Mouse (Mus musculus) urinary bladder, adult 2 months (tissue): ENCODE measurements around the gene Kmo. TPM values are rescaled to one million over a fixed set of nuclear protein-coding genes. Genes with fewer than 3 reads are reported as not detected.

Source experiments
- DNase-seq: peaks from one replicate; pipeline ENCODE4 v3.0.0; 2022; ENCODE audit warnings: low spot score
- polyA plus RNA-seq: library from polyadenylated mRNA; depleted of rRNA; stranded (reverse); fragments of >200 nt; gene quantifications from 2 replicates; pipeline ENCODE4 v1.2.3, GENCODE M21; 2012; rRNA removed

Gene Kmo
- 2.0 and 2.3 TPM in 2 replicates for polyA plus RNA-seq

DNA sequence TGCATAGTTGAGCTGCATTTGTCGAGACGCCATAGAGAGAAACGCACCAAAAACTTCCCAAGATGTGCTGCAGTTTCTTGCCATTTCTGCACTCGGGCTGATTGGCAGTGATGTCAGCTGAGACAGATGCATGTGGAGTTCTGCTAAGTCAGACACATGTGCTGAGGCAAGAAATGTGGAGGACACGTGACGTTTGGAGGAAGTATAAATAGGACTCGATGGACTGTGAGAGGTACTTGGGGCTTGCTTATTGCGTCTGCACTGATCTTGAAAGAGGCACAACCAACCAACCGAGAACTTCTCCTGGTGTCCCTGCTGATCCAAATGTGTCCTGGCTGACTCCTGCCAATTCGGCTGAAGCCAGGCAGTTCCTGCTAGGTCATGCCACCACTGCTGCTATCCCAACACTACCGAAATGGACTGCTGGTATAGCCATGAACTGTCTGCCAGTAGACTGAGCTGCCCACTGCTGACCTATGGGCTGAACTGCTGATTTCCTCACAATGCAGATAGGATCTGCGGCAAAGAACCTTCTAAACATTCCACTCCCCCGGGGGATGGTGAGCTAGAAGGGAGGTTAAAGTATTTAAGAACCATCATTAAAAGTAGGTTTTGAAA lies at the start of gene Kmo:
Kmo (plus strand) TSS at position 568 of the 618 bp plus-strand sequence.
- no peak for DNase-seq

DNA sequence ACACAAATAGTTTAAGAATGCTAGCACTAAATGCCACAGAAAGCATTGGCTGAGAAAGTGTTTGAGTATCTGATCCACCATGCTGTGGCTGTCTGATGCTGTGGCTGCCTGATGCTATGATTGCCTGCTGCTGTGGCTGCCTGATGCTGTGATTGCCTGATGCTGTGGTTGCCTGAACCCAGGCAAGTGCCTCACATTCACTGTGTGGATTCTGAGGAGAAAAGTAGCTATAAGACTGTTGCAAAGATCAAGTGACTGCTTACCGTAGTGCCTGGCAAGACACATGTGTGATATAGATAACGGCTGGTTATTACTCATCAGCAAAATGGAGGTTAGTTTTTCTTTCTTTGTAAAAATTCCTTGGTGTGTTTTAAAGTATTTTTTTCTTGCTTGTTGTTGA lies 46.1 kb upstream of the Kmo start:
- no peak for DNase-seq

DNA sequence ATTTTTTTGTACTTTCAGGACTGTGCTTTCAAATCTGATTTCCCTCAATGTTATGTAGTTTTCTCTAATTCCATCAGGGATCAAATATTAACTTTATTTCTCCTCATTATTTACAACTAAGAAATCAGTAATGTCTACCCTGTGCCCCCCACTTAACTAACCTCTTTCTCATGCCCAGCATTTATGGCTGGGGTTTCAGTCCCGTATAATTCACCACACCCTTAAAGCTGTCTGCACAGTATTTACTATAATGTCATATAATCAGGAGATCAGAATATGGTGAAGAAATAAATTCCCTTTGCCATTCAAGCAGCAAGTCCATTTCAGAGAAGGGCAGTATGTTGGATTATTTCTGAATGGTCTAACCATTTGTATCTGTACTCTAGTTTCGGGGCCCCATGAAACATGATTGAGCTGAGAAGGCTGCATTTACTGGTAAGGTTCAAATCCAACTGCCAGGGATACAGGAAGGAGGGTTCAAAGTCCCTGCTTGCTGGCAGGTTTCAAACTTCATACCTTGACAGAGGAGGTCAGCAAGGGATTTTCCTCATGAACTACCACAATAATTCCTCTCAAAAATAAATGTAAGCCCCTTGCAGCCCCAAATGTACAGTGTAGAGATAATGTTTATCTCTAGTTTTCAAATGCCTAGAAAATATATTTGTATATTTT lies 41.6 kb upstream of the Kmo start:
- DNase-seq, result no peak

DNA sequence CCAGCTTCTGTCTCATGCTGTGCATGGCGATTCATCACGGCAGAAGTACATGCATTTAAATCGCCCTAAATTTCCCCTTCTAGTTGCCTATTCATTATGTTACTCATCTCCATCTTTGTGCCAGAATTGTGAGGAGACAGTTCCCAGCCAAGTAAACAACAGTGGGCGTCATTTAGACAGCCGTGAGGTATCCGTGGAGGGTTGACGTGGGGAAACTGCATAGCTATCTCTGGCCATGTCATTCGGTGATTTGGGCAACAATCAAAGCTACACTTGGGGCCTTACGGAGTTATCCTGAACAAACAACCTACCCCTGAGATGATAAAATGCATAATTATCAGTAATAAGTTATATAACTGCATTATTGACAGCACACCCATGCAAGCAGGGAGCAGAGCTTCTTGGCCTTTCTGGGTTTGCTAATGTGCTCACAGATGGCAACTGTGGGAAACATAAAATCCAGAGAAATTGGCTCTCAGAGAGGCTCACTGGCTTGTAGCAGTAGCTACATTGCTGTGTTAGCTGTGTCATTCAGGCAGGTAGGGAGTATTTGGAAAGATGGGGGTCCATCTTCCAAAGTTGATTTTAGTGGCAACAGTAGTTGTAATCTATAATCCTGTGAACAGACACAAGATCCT lies 40.5 kb upstream of the Kmo start:
- DNase-seq, result no peak

DNA sequence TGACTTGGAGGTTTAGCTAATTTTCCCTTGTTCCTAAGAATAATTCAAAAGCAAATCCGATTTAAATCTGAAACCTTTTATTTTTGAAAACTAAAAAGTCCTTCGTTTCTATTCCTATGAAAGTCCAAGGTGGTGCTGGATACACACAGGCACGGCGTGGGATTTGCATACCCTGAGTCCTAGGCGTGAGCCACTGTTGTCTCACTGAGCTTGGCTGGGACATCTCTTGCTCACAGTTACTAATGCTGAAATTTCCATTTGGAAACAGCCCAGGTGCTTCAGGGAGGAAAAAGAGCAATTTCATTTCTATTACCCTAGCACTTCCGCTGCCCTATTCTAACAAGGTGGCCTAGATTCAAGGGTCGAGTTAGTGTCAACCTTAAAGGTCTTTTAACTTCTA lies 39.8 kb upstream of the Kmo start:
- no peak for DNase-seq

DNA sequence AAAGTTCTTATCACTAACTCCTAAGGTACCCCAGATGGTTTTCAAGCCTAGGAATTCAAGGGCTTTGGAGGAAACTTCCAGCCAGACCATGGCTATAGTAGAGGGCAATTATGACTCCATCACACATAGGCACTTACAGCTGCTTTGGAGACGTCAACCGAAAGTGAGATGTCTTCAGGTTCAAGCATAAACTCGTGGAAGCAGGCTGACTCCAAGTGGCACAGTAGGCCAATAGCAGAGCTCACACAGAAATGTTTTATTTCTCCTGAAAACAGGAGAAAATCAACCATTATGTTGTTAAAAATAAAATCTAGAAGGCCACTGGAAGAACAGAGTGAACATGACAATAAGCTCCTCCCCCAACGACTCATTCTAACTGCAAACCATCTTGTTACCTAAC lies 37.4 kb upstream of the Kmo start:
- no peak for DNase-seq

DNA sequence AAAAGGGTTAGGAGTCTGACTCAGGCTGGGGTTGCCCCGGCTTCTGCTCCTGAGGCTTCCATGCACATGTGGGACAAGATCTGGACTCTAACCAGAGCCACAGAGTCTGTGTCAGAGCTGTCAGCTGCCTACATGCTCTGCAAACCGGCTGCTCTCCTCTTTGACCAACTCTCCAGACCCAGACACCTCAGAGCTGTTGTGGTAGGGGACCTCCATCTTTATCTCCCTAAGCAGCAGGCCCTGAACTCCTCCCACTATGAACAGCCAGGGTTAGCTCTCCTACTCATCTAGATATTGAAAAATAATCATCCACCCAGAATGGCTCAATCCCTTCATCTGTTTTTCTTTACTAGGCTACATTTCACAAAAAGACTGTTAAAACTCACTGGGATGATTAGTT lies 34.9 kb upstream of the Kmo start:
- no peak for DNase-seq

DNA sequence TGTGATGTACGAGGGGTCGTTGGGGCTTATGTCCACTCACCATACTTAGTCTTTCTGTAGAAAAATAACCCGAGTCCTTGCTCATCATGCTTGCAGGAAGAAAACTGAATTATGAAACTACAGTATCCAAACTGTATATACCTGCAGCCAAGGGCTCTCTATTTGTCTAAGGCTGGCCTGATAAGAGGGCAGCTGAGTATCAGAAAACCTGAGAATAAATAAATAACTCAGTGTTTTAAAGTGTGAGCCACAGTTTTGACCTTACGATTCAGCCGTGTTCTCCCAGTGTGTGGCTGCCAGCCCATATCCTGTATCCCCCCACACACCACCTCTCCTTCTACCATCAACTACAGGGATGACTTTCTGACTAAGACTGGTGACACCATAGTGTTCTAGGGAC lies 33.5 kb upstream of the Kmo start:
- DNase-seq, result no peak

DNA sequence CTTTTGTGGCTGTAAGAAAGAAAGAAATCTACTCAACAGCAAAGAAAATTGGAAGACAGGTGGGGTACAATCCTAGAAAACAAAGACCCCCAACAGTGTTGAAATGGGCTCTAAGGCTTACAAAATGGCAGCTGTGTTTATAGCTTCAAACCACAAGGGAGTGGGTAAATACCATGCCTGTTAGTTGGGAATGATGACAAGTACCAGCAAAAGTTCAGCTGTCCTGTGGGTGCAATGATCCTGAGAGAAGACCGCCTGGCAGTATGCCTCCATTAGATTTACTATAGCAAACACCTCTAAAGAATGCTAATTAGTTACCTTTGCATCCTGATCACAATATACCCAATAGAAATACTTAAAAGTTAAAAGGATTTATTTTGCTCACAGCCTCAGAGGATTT lies 27.3 kb upstream of the Kmo start:
- no peak for DNase-seq

DNA sequence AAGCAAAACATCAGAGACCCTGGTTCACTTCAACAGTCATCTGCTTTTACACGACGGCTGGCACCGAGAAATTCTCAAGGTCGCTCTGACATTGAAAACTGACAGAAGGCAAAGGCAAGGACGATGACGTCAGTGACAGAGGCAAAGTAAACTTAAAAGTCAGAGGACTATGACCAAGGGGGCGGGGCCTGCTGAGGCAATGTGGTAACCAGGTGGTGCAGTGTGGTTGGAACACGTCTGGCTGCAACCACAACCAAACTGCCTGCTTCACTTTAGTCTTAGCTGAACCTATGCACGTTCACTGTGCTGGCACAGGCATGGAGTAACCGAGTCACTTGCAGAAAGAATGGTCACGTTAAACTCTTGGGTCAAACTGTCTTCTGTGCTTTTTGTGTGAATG lies 17.9 kb upstream of the Kmo start:
- no peak for DNase-seq

DNA sequence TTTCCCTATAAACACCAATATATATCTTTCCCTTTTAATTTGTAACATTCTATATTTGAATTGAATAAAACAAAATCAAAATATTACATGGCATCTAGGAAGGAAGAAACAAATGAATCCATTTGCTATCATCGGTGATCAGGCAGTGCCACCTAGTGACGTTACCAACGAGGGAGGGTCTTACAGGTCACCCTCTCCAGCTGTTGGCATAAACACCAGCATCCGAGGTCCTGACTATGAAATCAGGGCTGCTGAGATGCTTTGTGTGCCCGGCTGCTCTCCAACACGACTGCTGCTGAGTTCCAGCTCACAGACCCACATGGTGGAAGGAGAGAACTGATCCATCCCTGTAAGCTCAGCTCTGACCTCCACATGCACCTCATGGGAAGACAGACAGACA lies 16.8 kb upstream of the Kmo start:
- no peak for DNase-seq

DNA sequence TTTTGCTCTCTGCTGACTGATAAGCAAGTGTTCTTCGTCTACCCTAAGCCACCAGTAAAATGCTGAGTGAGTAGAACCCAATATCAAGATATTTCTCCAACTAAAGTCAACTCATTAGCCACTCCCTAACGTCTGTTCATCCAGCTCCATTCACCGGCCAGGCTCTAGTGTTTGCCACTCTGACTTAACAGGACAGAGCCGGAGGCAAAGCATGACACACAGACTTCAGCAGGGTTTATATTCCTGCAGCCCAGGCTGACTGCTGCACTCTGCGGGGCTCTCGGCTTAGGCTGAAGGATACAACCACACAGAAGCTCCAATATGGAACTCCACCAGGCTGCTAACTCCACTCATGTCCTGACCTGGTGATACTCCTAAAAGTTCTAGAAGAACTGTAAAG lies 12.9 kb upstream of the Kmo start:
- DNase-seq, result no peak

DNA sequence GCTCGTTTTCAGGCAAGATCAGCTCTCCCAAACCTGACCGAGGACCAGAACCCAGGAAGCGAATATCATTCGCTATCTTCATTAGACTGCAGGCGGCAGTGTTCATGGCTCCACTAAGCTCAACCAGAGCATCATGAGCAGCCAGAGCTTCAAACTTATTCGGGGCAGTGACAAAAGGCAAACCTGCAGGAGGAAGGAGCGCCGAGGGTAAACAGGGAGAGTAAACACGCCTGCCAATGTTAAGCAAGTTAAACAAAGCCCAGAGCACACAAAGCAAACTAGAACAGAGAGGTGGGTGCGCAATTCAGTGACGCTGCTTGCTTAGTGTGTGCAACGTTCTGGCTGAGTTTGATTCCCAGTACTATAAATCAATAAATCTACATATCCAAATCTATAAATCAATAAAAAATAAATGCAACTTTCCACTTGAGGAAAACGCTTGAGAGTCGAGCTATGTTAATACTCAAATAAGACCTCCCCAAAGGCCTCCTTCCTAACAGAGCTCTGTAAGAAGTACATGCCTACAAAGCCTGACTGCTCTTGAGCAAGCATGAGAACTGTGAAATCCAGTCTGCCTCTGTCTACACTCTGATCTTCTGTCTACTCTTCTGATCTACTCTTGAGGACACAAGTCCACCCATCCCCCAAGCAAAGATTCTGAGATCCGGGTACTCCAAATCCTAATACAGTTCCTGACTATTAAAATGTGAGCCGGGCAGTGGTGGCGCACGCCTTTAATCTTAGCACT lies 12.2 kb upstream of the Kmo start:
- DNase-seq, result no peak

DNA sequence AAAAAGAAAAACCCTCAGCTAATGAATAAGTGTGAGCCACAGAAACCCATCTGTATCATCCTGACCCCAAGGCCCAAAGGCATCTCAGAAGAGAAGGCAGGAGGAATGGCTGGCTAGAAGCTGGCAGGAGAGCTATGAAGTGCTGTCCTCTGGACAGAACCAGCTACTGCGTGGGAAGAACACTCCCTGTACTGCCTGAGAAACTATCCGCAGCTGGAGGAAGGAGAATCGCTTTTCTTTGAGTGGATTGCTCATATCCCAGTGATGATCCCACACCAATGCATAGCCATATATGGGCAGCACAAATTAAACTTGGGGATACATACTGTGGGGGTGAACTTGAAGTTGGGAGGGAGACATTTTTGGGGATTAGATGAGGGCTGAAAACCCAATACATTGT lies 11.5 kb upstream of the Kmo start:
- no peak for DNase-seq

DNA sequence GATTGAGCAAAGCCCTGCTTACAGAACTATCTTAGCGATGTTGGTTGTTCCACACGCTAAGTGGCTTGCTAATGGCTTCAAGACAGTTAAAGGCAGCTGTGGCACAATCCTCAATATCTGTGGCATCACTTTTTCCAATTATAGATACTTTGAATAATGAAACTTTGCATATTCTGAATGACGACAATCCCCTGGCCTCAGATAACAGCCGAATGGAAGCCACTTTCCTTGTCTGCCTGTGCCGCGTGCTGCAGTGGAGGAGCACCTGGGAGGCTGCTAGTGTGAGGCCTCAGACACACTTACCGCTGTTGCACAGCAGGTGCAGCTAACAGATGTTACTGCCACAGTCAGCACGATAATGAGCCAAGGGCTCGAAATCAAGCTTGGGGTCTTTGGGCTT lies 5.2 kb upstream of the Kmo start:
- DNase-seq, result no peak

DNA sequence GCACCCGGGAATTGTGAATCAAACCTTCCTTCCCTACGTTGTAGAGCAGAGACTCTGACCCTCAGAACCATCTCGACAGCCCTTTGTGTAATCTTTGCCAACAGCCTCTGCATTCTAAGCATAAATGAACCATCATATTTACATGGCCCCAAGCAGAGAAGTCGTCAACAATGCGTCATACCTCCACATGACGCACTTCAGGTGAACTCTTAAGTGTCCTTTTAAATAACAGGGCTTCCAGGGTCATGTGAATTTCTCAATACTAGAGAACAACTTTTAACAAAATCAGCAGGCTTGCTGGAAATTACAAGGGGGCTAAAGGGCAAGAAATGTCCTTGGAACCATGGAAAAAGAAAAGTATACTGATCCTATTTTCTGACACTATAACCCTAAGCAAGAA lies 3.5 kb downstream of the Kmo start:
- DNase-seq, result no peak

DNA sequence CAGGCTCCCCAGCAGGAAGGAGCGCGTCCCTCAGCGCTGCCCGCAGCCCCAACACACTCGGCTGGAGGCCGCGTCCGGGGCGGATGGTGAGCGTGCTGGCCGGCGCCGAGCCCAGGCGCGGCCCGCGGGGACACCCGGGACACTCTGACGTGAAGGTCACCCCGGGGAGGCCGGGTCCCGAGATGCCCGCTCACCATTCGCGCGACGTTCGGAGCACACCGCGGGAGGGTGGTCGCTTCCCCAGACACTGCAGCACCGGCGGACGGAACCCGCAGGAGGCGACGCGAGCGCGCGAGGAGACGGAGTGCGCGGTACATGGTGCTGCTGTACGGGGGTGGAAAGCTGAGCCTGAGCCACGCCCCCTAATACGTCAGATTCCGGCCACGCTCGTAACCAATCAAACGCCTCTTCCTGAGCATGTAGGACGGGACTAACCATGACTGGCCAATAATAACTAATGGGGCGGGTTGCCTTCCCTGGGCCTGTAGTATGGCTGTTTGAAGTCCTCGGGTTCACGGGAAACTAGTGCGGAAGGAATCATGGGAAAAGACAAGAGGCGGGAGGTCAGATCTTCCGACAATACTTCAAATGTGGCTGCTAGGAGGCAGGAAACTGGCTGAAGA lies 5.2 kb downstream of the Kmo start, which contains the start of gene Fh1:
Fh1 (minus strand) TSS at position 379 of the 623 bp plus-strand sequence.
- DNase-seq, result peak; percentile 91

DNA sequence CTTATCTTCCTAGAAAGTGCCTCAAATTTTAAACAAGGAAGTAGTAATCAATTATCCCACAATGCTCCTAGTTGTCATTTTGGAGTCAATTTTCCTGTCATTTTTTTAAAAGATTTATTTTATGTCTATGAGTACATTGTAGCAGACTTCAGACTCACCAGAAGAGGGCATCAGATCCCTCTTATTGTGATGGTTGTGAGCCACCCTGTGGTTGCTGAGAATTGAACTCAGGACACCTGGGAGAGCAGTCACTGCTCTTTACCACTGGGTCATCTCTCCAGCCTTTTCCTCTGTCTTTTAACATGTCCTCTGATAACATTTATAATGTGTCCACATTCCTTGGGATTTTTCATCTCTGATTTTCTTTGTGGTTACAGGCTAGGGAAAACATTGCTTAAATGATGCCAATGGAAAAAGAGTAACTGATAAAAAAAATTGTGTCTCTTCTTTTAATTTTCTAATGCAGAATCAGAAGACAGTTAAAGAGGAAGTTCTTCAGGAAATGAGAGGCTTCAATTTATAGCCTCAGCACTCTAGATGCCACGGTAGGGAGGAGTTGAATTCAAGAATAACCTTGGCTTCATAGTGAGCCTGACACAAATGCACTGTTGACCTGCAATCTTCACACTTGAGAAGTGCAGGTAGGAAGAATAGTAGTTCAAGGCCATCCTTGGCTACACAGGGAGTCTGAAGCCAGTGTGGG lies 6.0 kb downstream of the Kmo start:
- DNase-seq, result no peak

DNA sequence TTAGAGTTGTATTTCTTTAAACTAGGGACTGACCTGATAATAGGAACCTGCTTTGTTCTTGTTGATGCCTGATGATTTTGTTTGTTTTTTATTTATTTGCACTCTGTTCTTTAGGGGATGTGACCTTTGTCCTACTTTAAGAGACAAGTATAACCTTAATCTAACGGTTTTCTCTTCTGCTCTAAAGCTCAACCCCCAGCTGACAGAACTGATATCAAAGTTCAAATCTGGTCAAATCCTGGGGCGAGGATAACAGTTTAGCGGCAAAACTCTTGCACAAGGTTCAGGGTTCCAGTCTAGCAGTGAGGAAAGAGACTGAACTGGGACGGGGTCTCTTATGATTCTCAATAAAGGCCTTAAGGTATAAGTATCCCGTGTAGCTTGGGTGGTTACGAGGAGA lies 9.1 kb downstream of the Kmo start:
- no peak for DNase-seq

DNA sequence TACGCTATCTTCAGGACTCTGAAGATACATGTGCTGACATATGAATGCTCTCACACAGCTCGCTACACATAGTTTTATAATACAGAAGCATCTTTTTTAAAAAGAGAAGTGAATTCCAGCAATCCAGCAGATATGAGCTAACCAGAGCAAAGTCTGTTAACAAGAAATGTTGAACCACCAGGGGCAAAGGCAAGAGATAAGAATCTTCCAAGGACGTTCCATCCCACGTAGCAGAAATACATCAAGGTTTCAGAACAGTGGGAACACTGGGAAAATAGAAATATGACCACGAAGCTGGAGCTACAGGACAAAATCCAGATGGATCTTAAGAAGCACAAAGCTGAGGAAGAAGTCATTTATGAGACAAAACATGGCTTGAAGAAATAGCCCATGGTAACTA lies 10.2 kb downstream of the Kmo start:
- no peak for DNase-seq

DNA sequence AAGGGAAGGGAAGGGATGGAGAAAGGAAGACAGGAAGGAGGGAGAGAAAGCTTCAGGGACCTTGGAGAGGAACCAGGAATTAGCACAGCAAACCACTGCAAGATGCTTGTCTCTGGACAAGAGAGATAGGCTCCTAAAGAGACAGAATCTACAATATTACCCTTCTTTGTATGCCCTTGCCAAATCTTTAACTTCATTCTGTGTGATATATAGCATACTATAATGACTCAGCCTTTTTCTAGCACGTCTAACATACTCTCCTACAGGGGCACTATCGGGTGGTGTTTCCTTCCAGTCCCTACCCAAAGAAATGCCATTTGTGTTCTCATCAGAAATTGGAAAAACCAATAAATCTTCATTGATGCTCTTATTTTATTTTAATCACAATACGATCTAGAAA lies 10.9 kb downstream of the Kmo start:
- DNase-seq, result no peak
